Mouse (Mus musculus): ENCODE measurements around the gene Mus81.

Mus81 gene

GRCm38 (mm10) chr19:5471846-5472245, 16.4 kb downstream of the Mus81 start:
- DNase-seq (ENCODE audit: low spot score), result peak; percentile 47

- DNase-seq (ENCODE audit: low spot score), result no peak
Observed at GRCm38 (mm10) chr19:5468374-5468773, 19.8 kb downstream of the Mus81 start, which contains the start of gene Ctsw. Gene Ctsw, minus strand, starts transcription at chr19:5468507.

GRCm38 (mm10) chr19:5466916-5467500, 21.2 kb downstream of the Mus81 start:
- DNase-seq (ENCODE audit: low spot score), result no peak

GRCm38 (mm10) chr19:5465037-5465436, 23.2 kb downstream of the Mus81 start:
- no peak for DNase-seq (ENCODE audit: low spot score)

GRCm38 (mm10) chr19:5463791-5464562, 24.2 kb downstream of the Mus81 start:
- DNase-seq (ENCODE audit: low spot score), result peak; percentile 25

GRCm38 (mm10) chr19:5463212-5463611, 25.0 kb downstream of the Mus81 start:
- DNase-seq (ENCODE audit: low spot score), result no peak

- no peak for DNase-seq (ENCODE audit: low spot score)
Observed at GRCm38 (mm10) chr19:5461411-5461810, 26.8 kb downstream of the Mus81 start.

GRCm38 (mm10) chr19:5460465-5460911, 27.7 kb downstream of the Mus81 start, which contains the start of gene Fibp:
Gene Fibp, plus strand, starts transcription at chr19:5460615.
- peak; percentile 85 for DNase-seq (ENCODE audit: low spot score)

GRCm38 (mm10) chr19:5459896-5460295, 28.3 kb downstream of the Mus81 start:
- no peak for DNase-seq (ENCODE audit: low spot score)

- DNase-seq (ENCODE audit: low spot score), result peak; percentile 16
Observed at GRCm38 (mm10) chr19:5459019-5459418, 29.2 kb downstream of the Mus81 start.

GRCm38 (mm10) chr19:5457746-5458442, 30.3 kb downstream of the Mus81 start, which contains the start of gene Ccdc85b:
Gene Ccdc85b, minus strand, starts transcription at chr19:5457894.
- DNase-seq (ENCODE audit: low spot score), result no peak

- DNase-seq (ENCODE audit: low spot score), result peak; percentile 86
Observed at GRCm38 (mm10) chr19:5456922-5457745, 31.1 kb downstream of the Mus81 start.

GRCm38 (mm10) chr19:5456241-5456921, 31.8 kb downstream of the Mus81 start:
- DNase-seq (ENCODE audit: low spot score), result no peak

- no peak for DNase-seq (ENCODE audit: low spot score)
Observed at GRCm38 (mm10) chr19:5455568-5455967, 32.6 kb downstream of the Mus81 start.

- DNase-seq (ENCODE audit: low spot score), result no peak
Observed at GRCm38 (mm10) chr19:5455037-5455436, 33.2 kb downstream of the Mus81 start.

GRCm38 (mm10) chr19:5451766-5452165, 36.4 kb downstream of the Mus81 start:
- no peak for DNase-seq (ENCODE audit: low spot score)

- DNase-seq (ENCODE audit: low spot score), result no peak
Observed at GRCm38 (mm10) chr19:5449673-5450072, 38.5 kb downstream of the Mus81 start.

- no peak for DNase-seq (ENCODE audit: low spot score)
Observed at GRCm38 (mm10) chr19:5448354-5449150, 39.6 kb downstream of the Mus81 start.

- no peak for DNase-seq (ENCODE audit: low spot score)
Observed at GRCm38 (mm10) chr19:5447515-5448353, 40.5 kb downstream of the Mus81 start, which contains the start of gene Fosl1. Gene Fosl1, plus strand, starts transcription at chr19:5447547.
